Mouse (Mus musculus) embryonic facial prominence, embryonic 15.5 days (tissue): ENCODE measurements around the gene Lamb3. TPM values are rescaled to one million over a fixed set of nuclear protein-coding genes. Genes with fewer than 3 reads are reported as not detected.

Experiments used
- ATAC-seq: fragments of 200-750 bp; cut with Nextera tagmentation; 2 replicates; pipeline ENCODE4 v1.8.0; 2017; ENCODE audit warnings: low read depth, moderate TSS enrichment; ENCODE audit not compliant: insufficient number of reproducible peaks, low FRiP score, low TSS enrichment
- H3K27ac ChIP-seq: fragments of 300-500 bp; sonication (generic); replicated peaks from 2 replicates; pipeline ENCODE4 v1.5.1; 2015; ENCODE audit warnings: mild to moderate bottlenecking, inconsistent platforms
- H3K27me3 ChIP-seq: fragments of 300-500 bp; sonication (generic); 2 replicates; pipeline ENCODE4 v1.6.1; 2015; ENCODE audit warnings: inconsistent platforms
- H3K36me3 ChIP-seq: fragments of 300-500 bp; sonication (generic); 2 replicates; pipeline ENCODE4 v1.6.1; 2015; ENCODE audit warnings: mild to moderate bottlenecking, inconsistent platforms
- H3K4me1 ChIP-seq: fragments of 300-500 bp; sonication (generic); 2 replicates; pipeline ENCODE4 v1.6.1; 2015; ENCODE audit warnings: inconsistent platforms
- H3K4me2 ChIP-seq: fragments of 300-500 bp; sonication (generic); replicated peaks from 2 replicates; pipeline ENCODE4 v1.6.1; 2015; ENCODE audit warnings: mild to moderate bottlenecking, inconsistent platforms
- H3K4me3 ChIP-seq: fragments of 300-500 bp; sonication (generic); replicated peaks from 2 replicates; pipeline ENCODE4 v1.5.1; 2015; ENCODE audit warnings: mild to moderate bottlenecking, inconsistent platforms
- H3K9ac ChIP-seq: fragments of 300-500 bp; sonication (generic); 2 replicates; pipeline ENCODE4 v1.6.1; 2015; ENCODE audit warnings: inconsistent platforms
- H3K9me3 ChIP-seq: fragments of 300-500 bp; sonication (generic); replicated peaks from 2 replicates; pipeline ENCODE4 v1.6.1; 2016; ENCODE audit warnings: inconsistent platforms
- WGBS: fragments of 180-500 bp; shearing (Covaris S2); methylation state at CpG from one replicate; pipeline ENCODE4 v1.1.7; 2015; 5-methylcytosine and 5-hydroxymethylcytosine counted together
- polyA plus RNA-seq: library from polyadenylated mRNA; unstranded; fragments of >200 nt; fragmentation: Nextera tagmentation; extraction: Ambion mirVana; gene quantifications from 2 replicates; pipeline ENCODE4 v1.2.1, GENCODE M21; 2015

The Lamb3 gene
- polyA plus RNA-seq, 1 experiment from 2014 or later = 17.9 TPM

DNA sequence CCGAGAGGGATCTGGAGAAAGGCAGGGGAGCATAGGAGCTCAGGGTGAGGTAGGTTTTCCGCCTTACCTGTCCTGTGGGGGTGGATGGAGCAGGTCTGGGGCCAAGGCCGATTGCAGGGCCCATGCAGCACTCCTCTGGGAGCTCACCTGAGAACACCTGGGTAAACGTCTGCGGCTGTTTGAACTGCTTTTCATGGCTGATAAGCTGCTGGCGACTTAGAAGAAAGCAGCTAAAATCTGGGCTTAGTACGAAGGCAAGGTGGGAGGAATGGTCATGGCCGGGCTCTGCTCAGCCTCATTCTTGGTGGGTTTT lies 94.5 kb downstream of the Lamb3 start:
- peaks cover 7% of the 10 kb centered on the region; the same call in 1 of the 2 replicates for H3K4me1 ChIP-seq
- 0 out of 2 replicates have a peak overlapping the region, but pooled peaks have one; percentile 31 for H3K27ac ChIP-seq
- H3K36me3 ChIP-seq = no peaks in the 10 kb centered on the region
- 49% methylated on average over 8 of the region's 8 CpGs for WGBS
- H3K27me3 ChIP-seq = no peaks in the 10 kb centered on the region
- no peak for ATAC-seq
- no peak overlapping the region for H3K9ac ChIP-seq
- H3K4me2 ChIP-seq = peak overlapping the region; percentile 34
- H3K9me3 ChIP-seq = no peaks in the 10 kb centered on the region
- peak overlapping the region; percentile 25 for H3K4me3 ChIP-seq

DNA sequence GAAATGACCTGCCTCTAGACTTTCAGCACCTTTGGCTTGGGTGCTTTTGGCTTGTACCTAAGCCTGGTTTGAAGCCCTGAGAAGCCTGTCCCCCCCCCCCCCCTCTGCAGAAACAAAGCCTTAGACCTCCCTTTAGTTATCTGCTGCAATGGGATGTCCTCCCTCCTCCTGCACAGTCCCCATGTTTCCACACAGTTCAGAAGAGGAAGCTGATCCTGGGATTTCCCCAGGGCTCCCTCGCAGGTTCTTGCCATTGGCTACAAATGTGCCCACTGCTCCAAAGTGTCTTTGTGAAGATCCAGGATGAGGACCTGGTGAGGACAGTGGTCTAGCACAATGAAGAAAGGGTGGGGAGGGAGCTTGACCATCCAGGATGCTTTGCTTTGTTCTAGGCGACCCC lies 95.6 kb downstream of the Lamb3 start:
- Histone ChIP-seq H3K36me3 (no peaks in the 10 kb centered on the region), H3K27ac (no peak overlapping the region), H3K9me3 (no peaks in the 10 kb centered on the region), H3K27me3 (no peaks in the 10 kb centered on the region), H3K4me1 (peaks cover 7% of the 10 kb centered on the region; the same call in 1 of the 2 replicates), H3K4me2 (0 out of 2 replicates have a peak overlapping the region, but pooled peaks have one; percentile 34), H3K4me3 (no peak overlapping the region), H3K9ac (no peak overlapping the region)
- 63% methylated on average over 2 of the region's 2 CpGs for WGBS
- 0 out of 2 replicates have a peak, but pooled peaks have one; percentile 39 for ATAC-seq

DNA sequence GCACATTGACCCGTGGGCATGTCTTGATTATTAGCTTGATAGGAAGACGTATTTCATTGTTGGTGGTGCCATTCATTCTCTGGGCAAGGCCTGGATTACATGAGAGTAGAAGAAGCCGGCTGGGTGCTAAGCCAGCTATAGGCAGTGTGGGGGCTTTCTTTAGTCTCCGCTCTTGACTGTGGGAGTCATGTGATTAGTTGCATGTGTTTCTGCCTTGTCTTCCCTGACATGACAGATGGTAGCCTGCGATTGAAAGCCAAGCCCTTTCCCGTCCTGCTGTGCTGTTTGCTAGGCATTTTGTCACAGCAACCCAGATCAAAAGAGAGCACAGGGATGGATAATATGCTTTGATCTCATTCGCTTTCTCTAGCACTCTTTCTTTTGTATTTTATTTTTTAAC lies 97.9 kb downstream of the Lamb3 start:
- H3K27ac ChIP-seq = no peak overlapping the region
- no peaks in the 10 kb centered on the region for H3K9me3 ChIP-seq
- H3K36me3 ChIP-seq = no peaks in the 10 kb centered on the region
- 37% methylated on average over 7 of the region's 7 CpGs for WGBS
- no peak overlapping the region for H3K4me2 ChIP-seq
- no peak overlapping the region for H3K4me3 ChIP-seq
- peaks cover 7% of the 10 kb centered on the region; the same call in 1 of the 2 replicates for H3K4me1 ChIP-seq
- no peak for ATAC-seq
- no peaks in the 10 kb centered on the region for H3K27me3 ChIP-seq
- no peak overlapping the region for H3K9ac ChIP-seq

DNA sequence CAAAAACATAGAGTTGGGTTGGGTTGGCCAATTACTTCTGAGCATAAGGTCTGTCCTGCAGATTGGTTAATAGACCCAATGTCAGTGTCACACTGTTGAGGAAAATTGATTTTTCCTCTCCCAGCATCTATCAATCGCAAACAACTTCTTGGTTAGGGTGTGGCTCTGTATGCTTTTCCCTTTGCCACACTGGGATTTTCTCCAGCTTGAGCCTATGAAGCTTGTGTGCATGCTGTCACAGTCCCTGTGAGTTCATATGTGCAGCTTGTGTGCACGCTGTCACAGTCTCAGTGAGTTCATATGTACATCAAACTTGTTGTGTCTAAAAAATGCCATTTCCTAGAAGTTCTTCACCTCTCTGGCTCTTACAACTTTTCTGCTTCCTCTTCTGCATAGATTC lies 99.3 kb downstream of the Lamb3 start:
- no peaks in the 10 kb centered on the region; the same call in 1 of the 2 replicates for H3K4me1 ChIP-seq
- no peaks in the 10 kb centered on the region for H3K36me3 ChIP-seq
- no peaks in the 10 kb centered on the region for H3K9me3 ChIP-seq
- ATAC-seq = no peak
- H3K27me3 ChIP-seq = no peaks in the 10 kb centered on the region
- H3K27ac ChIP-seq = no peak overlapping the region
- no peak overlapping the region for H3K4me3 ChIP-seq
- no peak overlapping the region for H3K4me2 ChIP-seq
- WGBS = 91% methylated on average over 2 of the region's 2 CpGs
- H3K9ac ChIP-seq = no peak overlapping the region

DNA sequence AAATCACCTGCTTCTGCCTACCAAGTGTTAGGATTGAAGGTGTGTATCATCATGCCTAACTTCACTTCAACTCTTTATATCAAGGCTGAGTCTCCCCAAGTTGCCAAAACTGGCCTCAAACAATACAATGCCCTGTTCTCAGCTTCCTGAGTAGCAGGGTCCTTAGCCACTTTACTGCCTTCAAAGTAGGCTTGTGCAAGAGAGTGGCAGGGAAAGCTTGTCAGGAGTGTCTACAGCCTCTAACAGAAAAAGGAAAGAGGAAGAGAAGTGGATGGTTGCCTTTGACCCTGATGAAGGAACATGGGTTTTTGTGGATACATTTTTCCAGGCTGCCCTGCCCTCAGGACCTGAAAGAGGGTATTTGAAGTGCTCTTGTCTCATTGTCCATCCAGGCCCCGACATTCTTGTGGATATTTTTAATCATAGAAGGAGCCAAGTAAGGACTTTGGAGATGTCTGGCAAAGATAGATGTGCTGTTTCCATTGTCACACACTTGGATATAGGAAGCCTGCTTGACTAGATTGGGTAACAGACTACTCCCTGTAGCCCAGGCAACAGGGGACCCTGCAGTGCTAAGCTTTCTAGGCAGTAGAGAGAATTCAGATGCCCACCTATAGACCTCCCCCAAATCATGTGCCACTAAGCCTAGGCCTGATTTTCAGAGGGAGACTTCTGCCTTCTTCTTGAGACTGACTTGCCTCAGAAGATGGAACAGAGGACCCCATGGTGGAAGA lies 102.5 kb downstream of the Lamb3 start:
- H3K4me2 ChIP-seq = no peak overlapping the region
- H3K4me1 ChIP-seq = no peaks in the 10 kb centered on the region
- H3K4me3 ChIP-seq = no peak overlapping the region
- ATAC-seq = no peak
- no peaks in the 10 kb centered on the region for H3K27me3 ChIP-seq
- H3K36me3 ChIP-seq = no peaks in the 10 kb centered on the region
- WGBS = 69% methylated on average over 1 of the region's 1 CpGs
- H3K9me3 ChIP-seq = no peaks in the 10 kb centered on the region
- H3K27ac ChIP-seq = no peak overlapping the region
- no peak overlapping the region for H3K9ac ChIP-seq

DNA sequence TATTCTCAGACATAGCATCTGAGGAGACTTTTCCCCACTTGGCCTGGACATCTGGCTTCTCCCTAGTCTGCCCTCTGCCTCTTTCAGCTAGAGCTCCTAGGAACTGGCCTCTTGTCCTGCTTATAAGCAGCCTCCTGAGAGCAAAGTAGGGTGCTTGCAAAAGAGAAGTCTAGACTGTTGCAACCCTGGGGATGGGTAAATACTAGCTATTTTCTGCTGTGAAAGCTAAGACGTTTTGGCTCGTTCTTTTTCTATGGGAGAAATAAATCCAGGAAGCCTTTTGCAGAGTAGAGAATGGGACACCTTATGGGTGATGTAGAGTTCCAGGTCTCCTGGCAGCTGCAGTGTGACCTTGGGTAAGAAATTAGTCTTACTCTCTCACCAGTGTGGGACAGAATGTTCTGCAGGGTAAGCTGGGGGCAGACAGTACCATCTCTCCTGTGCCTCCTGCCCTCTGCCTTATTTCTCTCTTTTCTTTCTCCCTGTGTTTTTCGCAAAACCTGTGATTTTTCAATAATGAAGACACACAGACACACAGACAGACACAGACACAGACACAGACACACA lies 103.1 kb downstream of the Lamb3 start:
- Histone ChIP-seq H3K27ac (no peak overlapping the region), H3K4me3 (no peak overlapping the region), H3K27me3 (no peaks in the 10 kb centered on the region), H3K36me3 (no peaks in the 10 kb centered on the region), H3K9ac (no peak overlapping the region), H3K9me3 (no peaks in the 10 kb centered on the region), H3K4me1 (no peaks in the 10 kb centered on the region), H3K4me2 (no peak overlapping the region)
- WGBS = 88% methylated on average over 3 of the region's 3 CpGs
- no peak for ATAC-seq

DNA sequence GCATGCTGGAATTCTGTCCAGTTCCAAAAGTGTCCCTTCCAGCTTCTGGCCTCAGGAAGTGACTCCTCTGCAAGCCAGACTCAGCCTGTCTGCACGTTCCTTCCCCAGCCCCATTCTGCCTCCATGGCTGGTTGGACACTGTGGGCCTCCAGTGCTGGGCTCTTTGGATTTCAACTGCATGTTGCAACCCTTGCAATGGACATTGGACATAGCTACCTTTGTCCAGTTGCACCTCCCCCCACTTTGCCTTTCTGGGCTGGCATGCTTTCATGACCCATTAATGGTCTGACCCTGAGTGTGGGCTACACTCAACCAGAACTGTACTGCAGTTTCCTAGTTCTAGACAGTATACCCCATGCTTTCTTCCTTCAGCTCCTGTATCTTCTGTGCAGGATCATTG lies 104.1 kb downstream of the Lamb3 start:
- no peak for ATAC-seq
- Histone ChIP-seq H3K27ac (no peak overlapping the region), H3K4me3 (no peak overlapping the region), H3K9me3 (no peaks in the 10 kb centered on the region), H3K27me3 (no peaks in the 10 kb centered on the region), H3K9ac (no peak overlapping the region), H3K36me3 (no peaks in the 10 kb centered on the region), H3K4me2 (no peak overlapping the region), H3K4me1 (no peaks in the 10 kb centered on the region)
- 73% methylated on average over 1 of the region's 1 CpGs for WGBS

DNA sequence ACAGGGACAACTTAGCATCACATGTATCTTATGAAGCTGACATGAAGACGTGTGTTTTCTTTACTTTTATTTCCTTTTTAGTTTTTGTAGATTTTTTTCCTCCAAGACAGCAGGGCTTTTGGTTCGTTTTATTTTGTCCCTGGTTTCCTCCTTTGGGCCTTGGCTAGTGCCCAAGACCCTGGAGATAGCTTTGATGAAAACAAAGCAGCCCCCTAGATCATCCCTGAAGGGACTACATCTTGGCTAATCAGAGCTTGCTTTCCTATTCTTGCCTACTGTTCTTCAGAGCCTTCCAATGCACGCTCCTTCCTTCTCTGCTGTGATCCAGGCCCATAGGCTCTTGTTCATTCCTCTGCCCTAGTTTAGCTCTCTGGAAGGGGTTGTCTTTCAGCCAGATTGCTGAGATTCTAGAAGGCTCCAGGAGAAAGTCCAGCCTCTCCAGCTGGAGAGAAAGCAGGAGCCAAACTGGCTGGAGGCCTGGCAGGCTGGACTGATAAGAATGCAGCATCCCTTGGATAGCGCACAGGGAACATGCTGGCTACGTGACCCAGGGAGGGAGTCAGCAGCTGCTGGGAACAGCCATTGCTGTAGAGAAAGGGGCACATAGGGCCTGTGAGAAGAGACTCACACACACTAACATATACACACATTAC lies 108.3 kb downstream of the Lamb3 start:
- ATAC-seq = 0 out of 2 replicates have a peak, but pooled peaks have one; percentile 47
- H3K36me3 ChIP-seq = no peaks in the 10 kb centered on the region
- peak overlapping the region; percentile 65; the same call in 1 of the 2 replicates for H3K27ac ChIP-seq
- no peak overlapping the region for H3K9ac ChIP-seq
- WGBS = 60% methylated on average over 5 of the region's 5 CpGs
- 0 out of 2 replicates have a peak, but pooled peaks cover 5% of the 10 kb centered on the region for H3K4me1 ChIP-seq
- H3K27me3 ChIP-seq = no peaks in the 10 kb centered on the region
- H3K4me3 ChIP-seq = no peak overlapping the region
- H3K9me3 ChIP-seq = no peaks in the 10 kb centered on the region
- H3K4me2 ChIP-seq = no peak overlapping the region

DNA sequence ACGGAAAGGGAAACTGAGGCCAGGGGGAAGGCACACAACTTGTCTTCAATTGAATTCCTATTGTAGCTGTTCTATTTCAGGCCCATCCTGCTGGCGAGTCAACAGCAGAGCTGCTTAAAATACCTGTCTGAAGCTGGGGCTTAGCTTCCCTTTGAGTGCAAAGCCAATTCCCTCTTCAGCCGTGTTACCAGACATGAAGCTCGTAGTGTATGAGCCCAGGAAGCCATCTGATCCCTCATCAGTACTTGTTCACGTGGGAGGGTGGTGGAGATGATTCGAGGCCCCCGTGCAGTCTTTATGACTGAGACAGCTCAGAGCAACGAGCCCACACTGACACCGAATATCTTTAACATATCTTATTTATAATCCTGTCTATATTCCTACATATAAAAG lies 108.9 kb downstream of the Lamb3 start:
- whole genome bisulfite sequencing = 77% methylated on average over 9 of the region's 9 CpGs
- no peaks in the 10 kb centered on the region for H3K36me3 ChIP-seq
- 0 out of 2 replicates have a peak, but pooled peaks cover 5% of the 10 kb centered on the region for H3K4me1 ChIP-seq
- H3K9me3 ChIP-seq = no peaks in the 10 kb centered on the region
- no peak overlapping the region for H3K4me3 ChIP-seq
- no peak for ATAC-seq
- no peaks in the 10 kb centered on the region for H3K27me3 ChIP-seq
- no peak overlapping the region for H3K9ac ChIP-seq
- no peak overlapping the region for H3K4me2 ChIP-seq
- H3K27ac ChIP-seq = peak overlapping the region; percentile 65; the same call in 1 of the 2 replicates

DNA sequence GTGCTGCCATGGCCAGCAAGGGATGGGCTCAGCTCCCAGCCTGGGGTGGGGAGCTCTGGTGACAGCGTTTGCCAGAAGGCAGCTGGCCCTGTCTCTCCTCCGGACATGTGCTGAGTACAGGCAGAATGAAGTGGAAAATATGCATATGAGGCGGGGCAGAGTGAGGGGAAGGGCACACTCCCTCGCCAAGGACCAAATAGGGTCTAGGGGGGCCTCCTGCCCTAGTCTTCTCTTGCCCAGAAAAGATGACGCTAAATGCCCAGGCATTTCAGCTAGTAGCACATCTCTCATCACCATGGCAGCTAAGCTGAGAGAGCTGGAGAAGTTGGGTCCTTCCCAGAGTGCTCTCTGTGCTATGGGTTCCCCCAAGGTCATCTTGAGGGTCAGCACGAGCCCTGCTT lies 109.7 kb downstream of the Lamb3 start:
- Histone ChIP-seq H3K4me1 (0 out of 2 replicates have a peak, but pooled peaks cover 5% of the 10 kb centered on the region), H3K9ac (no peak overlapping the region), H3K27me3 (no peaks in the 10 kb centered on the region), H3K36me3 (no peaks in the 10 kb centered on the region), H3K27ac (peak overlapping the region; percentile 17; the same call in 1 of the 2 replicates), H3K9me3 (no peaks in the 10 kb centered on the region), H3K4me3 (no peak overlapping the region), H3K4me2 (no peak overlapping the region)
- peak; percentile 56; the same call in 1 of the 2 replicates for ATAC-seq
- 29% methylated on average over 6 of the region's 6 CpGs for WGBS

DNA sequence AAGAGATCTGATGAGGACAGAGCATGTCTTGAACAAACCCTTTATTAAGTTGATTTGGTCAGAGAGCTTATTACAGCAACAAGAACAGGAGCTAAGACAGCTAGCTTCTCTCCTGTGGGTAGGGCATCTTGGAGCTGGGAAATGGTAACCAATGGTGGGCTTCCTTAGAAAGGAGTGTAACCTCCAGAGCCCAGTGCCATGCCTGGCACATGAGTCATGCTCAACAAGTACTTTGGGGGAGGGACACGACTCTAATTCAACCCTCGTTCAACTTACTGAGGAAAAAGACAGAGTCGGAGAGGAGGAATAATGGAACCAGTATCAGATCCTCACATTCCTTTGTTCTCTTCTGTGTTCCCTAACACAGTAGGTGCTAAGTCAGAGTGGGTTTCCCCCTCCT lies 112.2 kb downstream of the Lamb3 start:
- Histone ChIP-seq H3K4me2 (no peak overlapping the region), H3K27me3 (no peaks in the 10 kb centered on the region), H3K27ac (no peak overlapping the region), H3K4me1 (0 out of 2 replicates have a peak, but pooled peaks cover 5% of the 10 kb centered on the region), H3K9ac (no peak overlapping the region), H3K36me3 (no peaks in the 10 kb centered on the region), H3K4me3 (no peak overlapping the region), H3K9me3 (no peaks in the 10 kb centered on the region)
- no peak for ATAC-seq
- 60% methylated on average over 3 of the region's 3 CpGs for WGBS
